Mouse (Mus musculus) MEL (cell line): ENCODE measurements at regions not wholly inside any gene's neighbourhood (a gene's known extent, or its start where the extent isn't known, plus 50 kb on each side); places are given as distances from the start of the nearest gene placed in this dataset.

ENCODE experiments used
- DNase-seq: peaks from one replicate; pipeline ENCODE4 v3.0.0; 2011; ENCODE audit warnings: low read depth, low spot score
- H3K27ac ChIP-seq: 2 replicates; pipeline ENCODE4 v1.5.1; 2012; ENCODE audit warnings: low read depth, mild to moderate bottlenecking, control low read depth, low read length, moderate library complexity; ENCODE audit not compliant: control insufficient read depth
- H3K27me3 ChIP-seq, 2 experiments: fragments of 150-350 bp in 1 of 2; sonication (generic) in 1 of 2; 2 replicates each; pipeline ENCODE4 v1.6.1; 2012; ENCODE audit warnings: low read length in 2 of 2, mild to moderate bottlenecking in 2 of 2, improper control_type of control experiment in 1 of 2, moderate library complexity in 1 of 2; ENCODE audit not compliant: insufficient read depth in 2 of 2, control insufficient read depth in 1 of 2
- H3K36me3 ChIP-seq, 2 experiments: 2 replicates each; pipeline ENCODE4 v1.6.1; 2012 to 2014; ENCODE audit warnings: low read length in 2 of 2, improper control_type of control experiment in 1 of 2, inconsistent platforms in 1 of 2, mild to moderate bottlenecking in 1 of 2; ENCODE audit not compliant: insufficient read depth in 2 of 2, control insufficient read depth in 1 of 2
- H3K4me1 ChIP-seq, 2 experiments: fragments of 150-350 bp in 1 of 2; sonication (generic) in 1 of 2; 2 replicates each; pipeline ENCODE4 v1.6.1; 2012; ENCODE audit warnings: low read length in 2 of 2, improper control_type of control experiment in 1 of 2, mild to moderate bottlenecking in 1 of 2; ENCODE audit not compliant: insufficient read depth in 2 of 2, control insufficient read depth in 1 of 2
- H3K4me3 ChIP-seq, 2 experiments: fragments of 150-350 bp in 1 of 2; sonication (generic) in 1 of 2; 2 replicates each; pipeline ENCODE4 v1.5.1; 2012; ENCODE audit warnings: low read depth in 2 of 2, low read length in 2 of 2, mild to moderate bottlenecking in 2 of 2, moderate library complexity in 2 of 2, control low read depth in 1 of 2, improper control_type of control experiment in 1 of 2; ENCODE audit not compliant: control insufficient read depth in 1 of 2, insufficient read depth in 1 of 2
- H3K79me2 ChIP-seq: 2 replicates; pipeline ENCODE4 v1.6.1; 2012; ENCODE audit warnings: mild to moderate bottlenecking, low read length, moderate library complexity; ENCODE audit not compliant: control insufficient read depth, poor library complexity, insufficient read depth
- H3K9ac ChIP-seq: 2 replicates; pipeline ENCODE4 v1.6.1; 2012; ENCODE audit warnings: low read depth, mild to moderate bottlenecking, control low read depth, low read length, moderate library complexity; ENCODE audit not compliant: control insufficient read depth, poor library complexity, severe bottlenecking
- H3K9me3 ChIP-seq: fragments of 150-350 bp; sonication (generic); replicated peaks from 2 replicates; pipeline ENCODE4 v1.6.1; 2012; ENCODE audit warnings: mild to moderate bottlenecking, low read length, improper control_type of control experiment, moderate library complexity; ENCODE audit not compliant: insufficient read depth
- CHD1 ChIP-seq: IDR thresholded peaks from 2 replicates; pipeline ENCODE4 v1.6.1; 2012; ENCODE audit warnings: low read depth, mild to moderate bottlenecking, inconsistent platforms, low read length, improper control_type of control experiment
- CHD2 ChIP-seq: IDR thresholded peaks from 2 replicates; pipeline ENCODE4 v1.6.1; 2011; ENCODE audit warnings: low read length, improper control_type of control experiment
- CTCF ChIP-seq, 3 experiments: IDR thresholded peaks in 2 of 3; conservative IDR thresholded peaks in 1 of 3; 2 replicates each; pipeline ENCODE4 v1.5.1; 2011 to 2012; ENCODE audit warnings: low read length in 3 of 3, low read depth in 2 of 3, mild to moderate bottlenecking in 2 of 3, improper control_type of control experiment in 1 of 3, inconsistent platforms in 1 of 3, mixed read lengths in 1 of 3, moderate library complexity in 1 of 3; ENCODE audit not compliant: control insufficient read depth in 1 of 3, insufficient read depth in 1 of 3, poor library complexity in 1 of 3, severe bottlenecking in 1 of 3
- E2F4 ChIP-seq: IDR thresholded peaks from 2 replicates; pipeline ENCODE4 v1.6.1; 2011; ENCODE audit warnings: low read depth, low read length, improper control_type of control experiment, borderline replicate concordance
- ELF1 ChIP-seq: IDR thresholded peaks from 2 replicates; pipeline ENCODE4 v1.6.1; 2014; ENCODE audit warnings: low read depth, mild to moderate bottlenecking, inconsistent platforms, low read length, improper control_type of control experiment, moderate library complexity
- EP300 ChIP-seq, 2 experiments: IDR thresholded peaks; 2 replicates each; pipeline ENCODE4 v1.6.1; 2011; ENCODE audit warnings: improper control_type of control experiment in 2 of 2, low read length in 2 of 2, low read depth in 1 of 2, mild to moderate bottlenecking in 1 of 2
- GATA1 ChIP-seq: IDR thresholded peaks from 2 replicates; pipeline ENCODE4 v1.6.1; 2011; ENCODE audit warnings: low read depth, low read length, improper control_type of control experiment
- HCFC1 ChIP-seq: IDR thresholded peaks from 2 replicates; pipeline ENCODE4 v1.6.1; 2012; ENCODE audit warnings: low read depth, mild to moderate bottlenecking, inconsistent platforms, low read length, improper control_type of control experiment, moderate library complexity
- KAT2A ChIP-seq: conservative IDR thresholded peaks from 2 replicates; pipeline ENCODE4 v1.6.1; 2012; ENCODE audit warnings: low read depth, low read length, improper control_type of control experiment, inconsistent platforms
- MAX ChIP-seq: IDR thresholded peaks from 2 replicates; pipeline ENCODE4 v1.6.1; 2011; ENCODE audit warnings: low read length, improper control_type of control experiment
- MAZ ChIP-seq: IDR thresholded peaks from 2 replicates; pipeline ENCODE4 v1.6.1; 2012; ENCODE audit warnings: low read depth, mild to moderate bottlenecking, inconsistent platforms, low read length, improper control_type of control experiment
- MEF2A ChIP-seq: IDR thresholded peaks from 2 replicates; pipeline ENCODE4 v1.6.1; 2014; ENCODE audit warnings: low read depth, mild to moderate bottlenecking, inconsistent platforms, low read length, improper control_type of control experiment; ENCODE audit not compliant: poor library complexity, insufficient replicate concordance, severe bottlenecking; ENCODE audit errors: extremely low read depth
- MXI1 ChIP-seq: IDR thresholded peaks from 2 replicates; pipeline ENCODE4 v1.6.1; 2011; ENCODE audit warnings: mild to moderate bottlenecking, low read depth, low read length, improper control_type of control experiment
- MYB ChIP-seq: IDR thresholded peaks from 2 replicates; pipeline ENCODE4 v1.6.1; 2011; ENCODE audit warnings: mild to moderate bottlenecking, low read depth, low read length, improper control_type of control experiment
- NELFE ChIP-seq: IDR thresholded peaks from 2 replicates; pipeline ENCODE4 v1.6.1; 2011; ENCODE audit warnings: low read depth, low read length, improper control_type of control experiment
- NRF1 ChIP-seq: IDR thresholded peaks from 2 replicates; pipeline ENCODE4 v1.6.1; 2014; ENCODE audit warnings: low read depth, mild to moderate bottlenecking, inconsistent platforms, low read length, improper control_type of control experiment, moderate library complexity; ENCODE audit not compliant: poor library complexity, insufficient read depth, severe bottlenecking
- POLR2A ChIP-seq, 2 experiments: IDR thresholded peaks; 2 replicates each; pipeline ENCODE4 v1.6.1; 2011 to 2012; ENCODE audit warnings: low read length in 2 of 2, mild to moderate bottlenecking in 2 of 2, control low read depth in 1 of 2, improper control_type of control experiment in 1 of 2, low read depth in 1 of 2, moderate library complexity in 1 of 2; ENCODE audit not compliant: control insufficient read depth in 1 of 2, insufficient read depth in 1 of 2, poor library complexity in 1 of 2
- RCOR1 ChIP-seq: IDR thresholded peaks from 2 replicates; pipeline ENCODE4 v1.6.1; 2012; ENCODE audit warnings: low read depth, mild to moderate bottlenecking, inconsistent platforms, low read length, improper control_type of control experiment
- SIN3A ChIP-seq: IDR thresholded peaks from 2 replicates; pipeline ENCODE4 v1.6.1; 2012; ENCODE audit warnings: low read length, improper control_type of control experiment, inconsistent platforms
- SMC3 ChIP-seq: IDR thresholded peaks from 2 replicates; pipeline ENCODE4 v1.6.1; 2011; ENCODE audit warnings: low read depth, low read length, improper control_type of control experiment
- TBP ChIP-seq: IDR thresholded peaks from 2 replicates; pipeline ENCODE4 v1.8.0; 2011; ENCODE audit warnings: low read depth, low read length, improper control_type of control experiment
- TCF12 ChIP-seq: IDR thresholded peaks from 2 replicates; pipeline ENCODE4 v1.6.1; 2014; ENCODE audit warnings: low read depth, mild to moderate bottlenecking, inconsistent platforms, low read length, improper control_type of control experiment, moderate library complexity
- USF1 ChIP-seq: IDR thresholded peaks from 2 replicates; pipeline ENCODE4 v1.6.1; 2014; ENCODE audit warnings: low read depth, mild to moderate bottlenecking, inconsistent platforms, low read length, improper control_type of control experiment, moderate library complexity
- USF2 ChIP-seq, 2 experiments: IDR thresholded peaks; 2 replicates each; pipeline ENCODE4 v1.6.1; 2011 to 2012; ENCODE audit warnings: improper control_type of control experiment in 2 of 2, low read length in 2 of 2, borderline replicate concordance in 1 of 2, inconsistent platforms in 1 of 2, low read depth in 1 of 2, mild to moderate bottlenecking in 1 of 2; ENCODE audit not compliant: insufficient read depth in 1 of 2
- ZKSCAN1 ChIP-seq: IDR thresholded peaks from 2 replicates; pipeline ENCODE4 v1.6.1; 2012; ENCODE audit warnings: low read depth, mild to moderate bottlenecking, inconsistent platforms, low read length, improper control_type of control experiment, moderate library complexity

- H3K9ac ChIP-seq: no peak overlapping the region
- no peaks in the 10 kb centered on the region for H3K36me3 ChIP-seq
- no peak overlapping the region for H3K4me3 ChIP-seq
- TF ChIP-seq RCOR1 (no peak), HCFC1 (no peak), TCF12 (no peak), ELF1 (no peak), CHD2 (no peak), USF1 (no peak), NELFE (no peak), MYB (no peak)
- no peaks in the 10 kb centered on the region for H3K4me1 ChIP-seq
- no peaks in the 10 kb centered on the region for H3K9me3 ChIP-seq
- H3K27me3 ChIP-seq: no peaks in the 10 kb centered on the region
- no peak for DNase-seq
- no peak overlapping the region for H3K27ac ChIP-seq
- no peaks in the 10 kb centered on the region for H3K79me2 ChIP-seq
These were observed 250.7 kb downstream of the Pdcd6ip start for GRCm38 (mm10) chr9:113457169-113457850.

- Histone ChIP-seq H3K4me3 (no peak overlapping the region), H3K79me2 (no peaks in the 10 kb centered on the region), H3K9ac (no peak overlapping the region), H3K27me3 (no peaks in the 10 kb centered on the region)
- TF ChIP-seq E2F4 (no peak), ZKSCAN1 (no peak), MAZ (no peak), GATA1 (no peak), SIN3A (no peak)
- TF ChIP-seq, all 39 proteins: peak for 0
- DNase-seq: peak; percentile 5
- Histone ChIP-seq H3K36me3 (no peaks in the 10 kb centered on the region), H3K9me3 (no peaks in the 10 kb centered on the region), H3K4me1 (no peaks in the 10 kb centered on the region), H3K27ac (no peak overlapping the region)
These were observed 252.5 kb downstream of the Pdcd6ip start for GRCm38 (mm10) chr9:113455577-113455976.

GRCm38 (mm10) chr9:113453231-113453630 lies 254.8 kb downstream of the Pdcd6ip start:
- Histone ChIP-seq H3K27me3 (no peaks in the 10 kb centered on the region), H3K9ac (no peak overlapping the region), H3K4me1 (no peaks in the 10 kb centered on the region), H3K27ac (no peak overlapping the region), H3K4me3 (no peak overlapping the region), H3K36me3 (no peaks in the 10 kb centered on the region), H3K9me3 (0 out of 2 replicates have a peak, but pooled peaks cover 2% of the 10 kb centered on the region), H3K79me2 (no peaks in the 10 kb centered on the region)
- TF ChIP-seq MAX: no peak
- TF ChIP-seq CHD1: no peak
- no peak for TF ChIP-seq SMC3
- TF ChIP-seq USF2 (IDR thresholded peaks at IDR 0.05; ENCODE audit: borderline replicate concordance in 1 of 2, insufficient read depth in 1 of 2, low read depth in 1 of 2, low read length in 2 of 2): no peak
- TF ChIP-seq MXI1: no peak
- no peak for TF ChIP-seq KAT2A
- TF ChIP-seq POLR2A (IDR thresholded peaks at IDR 0.05; ENCODE audit: control insufficient read depth in 1 of 2, insufficient read depth in 1 of 2, low read depth in 1 of 2, low read length in 2 of 2, poor library complexity in 1 of 2): no peak
- TF ChIP-seq NRF1: no peak
- TF ChIP-seq HCFC1: no peak
- TF ChIP-seq CTCF (IDR thresholded peaks at IDR 0.05 in 2 of 3, conservative IDR thresholded peaks at IDR 0.05 in 1 of 3; ENCODE audit: control insufficient read depth in 1 of 3, insufficient read depth in 1 of 3, low read depth in 2 of 3, low read length in 3 of 3, poor library complexity in 1 of 3, severe bottlenecking in 1 of 3): no peak
- no peak for TF ChIP-seq MEF2A
- TF ChIP-seq EP300 (IDR thresholded peaks at IDR 0.05; ENCODE audit: low read depth in 1 of 2, low read length in 2 of 2): no peak
- no peak for TF ChIP-seq TBP
- no peak for DNase-seq
